Mouse (Mus musculus) WW6 (cell line): ENCODE results near the gene Gm17087.

Experiments
- DNase-seq: peaks from one replicate; pipeline ENCODE4 v3.0.0-alpha.2; 2013; ENCODE audit warnings: low read depth, low spot score

The Gm17087 gene

GRCm38 (mm10) chr17:8566850-8567249 lies at the start of gene Gm17087:
Gene Gm17087, minus strand, starts transcription at chr17:8566950.
- no peak for DNase-seq

- DNase-seq = peak; percentile 28
Observed at GRCm38 (mm10) chr17:8613882-8614551, 47.3 kb upstream of the Gm17087 start.

- no peak for DNase-seq
Observed at GRCm38 (mm10) chr17:8611916-8612315, 45.2 kb upstream of the Gm17087 start.

- no peak for DNase-seq
Observed at GRCm38 (mm10) chr17:8606695-8607094, 39.9 kb upstream of the Gm17087 start.

- no peak for DNase-seq
Observed at GRCm38 (mm10) chr17:8605921-8606320, 39.2 kb upstream of the Gm17087 start.

DNA sequence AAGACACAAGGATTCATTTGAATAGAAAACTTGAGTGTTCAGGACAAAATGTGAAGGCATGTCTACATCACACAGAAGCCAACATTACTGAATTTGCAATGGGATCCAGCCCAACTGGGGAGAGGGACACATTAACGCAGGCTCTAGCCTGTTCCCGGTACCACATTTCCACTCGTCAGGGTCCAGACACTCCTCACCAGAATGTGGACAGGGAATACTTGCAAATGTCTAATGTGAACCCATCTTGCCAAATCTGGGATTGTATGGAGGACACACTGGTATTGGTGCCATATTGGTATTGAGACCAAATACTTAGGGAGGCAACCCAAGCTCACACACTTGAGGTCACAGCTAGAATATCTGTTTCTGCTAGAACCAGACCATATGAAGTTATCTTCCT lies 36.2 kb upstream of the Gm17087 start:
- no peak for DNase-seq

DNA sequence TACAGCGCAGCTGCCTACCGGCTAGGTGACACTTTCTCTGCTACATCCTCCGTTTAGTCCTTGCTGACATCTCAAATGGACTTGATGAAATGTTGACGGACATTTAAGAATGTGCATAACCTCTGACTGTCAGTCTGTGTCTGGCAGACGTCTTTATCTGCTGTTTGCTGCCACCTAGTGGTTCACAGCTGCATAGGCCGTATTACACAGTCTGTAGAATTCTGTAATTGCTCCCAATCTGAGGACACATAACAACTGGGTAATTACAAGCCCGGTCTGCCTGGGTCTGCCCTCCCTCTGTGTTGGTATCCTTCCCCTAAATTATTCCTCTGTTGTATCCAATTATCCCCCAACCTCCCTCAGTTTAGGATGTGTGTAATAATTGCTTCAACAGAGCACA lies 31.0 kb upstream of the Gm17087 start:
- peak; percentile 14 for DNase-seq

- peak; percentile 14 for DNase-seq
Observed at GRCm38 (mm10) chr17:8592427-8593277, 25.9 kb upstream of the Gm17087 start.

- no peak for DNase-seq
Observed at GRCm38 (mm10) chr17:8581579-8581978, 14.8 kb upstream of the Gm17087 start.

DNA sequence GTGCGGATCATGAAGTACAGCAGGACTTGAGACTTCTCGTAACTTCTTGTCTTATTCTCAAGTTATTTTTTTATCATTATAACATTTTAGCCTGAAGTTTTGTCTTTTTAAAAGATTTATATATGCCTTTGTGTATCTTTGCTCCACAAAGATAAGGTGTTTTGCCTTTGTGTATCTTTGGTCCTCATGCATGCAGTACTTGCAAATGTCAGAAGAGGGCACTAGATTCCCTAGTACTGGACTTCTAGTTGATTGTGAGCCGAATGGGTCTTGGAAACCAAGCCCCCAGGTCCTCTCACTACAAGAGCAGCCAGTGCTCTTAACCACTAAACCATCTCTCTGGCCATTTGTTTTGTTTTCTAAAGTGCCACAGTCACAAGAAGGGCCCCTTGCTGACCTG lies 13.6 kb upstream of the Gm17087 start:
- DNase-seq = no peak

DNA sequence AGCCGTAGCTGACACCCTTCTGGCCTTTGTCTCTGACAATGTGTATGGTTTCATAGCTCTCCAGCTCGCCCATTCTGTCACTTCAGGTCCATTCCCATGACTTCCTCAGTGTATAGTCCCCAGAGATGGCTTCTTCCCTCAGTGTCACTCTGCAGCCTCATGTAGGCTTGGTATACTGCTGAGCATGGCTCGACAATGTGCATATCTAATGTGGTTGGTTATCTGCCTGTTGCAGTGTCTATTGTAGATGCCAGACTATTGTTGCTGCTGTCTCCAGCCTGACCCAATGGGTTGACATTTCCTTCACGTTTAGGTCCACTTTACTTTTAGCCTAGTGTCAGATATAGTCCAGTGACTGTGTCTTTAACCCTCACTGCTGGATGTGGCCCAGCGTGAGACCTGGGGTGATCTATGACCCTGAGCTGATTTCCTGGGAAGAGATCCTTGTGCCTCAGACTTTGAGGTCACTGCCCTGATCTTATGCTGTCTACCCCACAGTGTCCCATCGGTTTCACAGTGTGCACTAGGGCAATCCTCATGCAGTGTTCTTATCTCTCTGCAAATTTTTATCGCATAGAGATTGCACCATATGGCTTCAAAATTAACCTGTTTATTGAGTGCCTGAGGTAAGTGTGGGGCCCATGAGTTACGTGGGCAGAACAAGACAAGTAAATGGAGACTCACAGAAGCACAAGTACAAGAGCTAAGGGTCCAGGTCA lies 7.0 kb upstream of the Gm17087 start:
- no peak for DNase-seq

DNA sequence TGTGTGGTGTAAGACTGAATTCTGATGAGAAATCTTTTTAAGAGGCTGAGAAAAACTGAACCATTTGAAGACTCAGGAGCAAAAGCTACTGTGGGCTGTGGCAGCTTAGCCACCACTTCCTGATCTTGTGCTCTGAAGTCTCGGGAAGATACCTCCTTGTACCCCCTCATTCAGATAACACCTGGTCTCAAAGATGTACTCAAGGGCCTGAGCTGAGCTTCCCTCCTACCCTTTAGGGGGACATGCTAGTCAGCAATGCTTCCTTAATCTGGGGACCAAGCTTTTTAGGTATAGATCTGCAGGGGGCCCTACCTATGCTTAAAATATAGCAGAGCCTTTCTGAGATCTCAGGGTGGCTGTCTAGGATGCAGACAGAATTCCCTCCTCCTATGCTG lies 3.9 kb downstream of the Gm17087 start:
- DNase-seq = no peak

DNA sequence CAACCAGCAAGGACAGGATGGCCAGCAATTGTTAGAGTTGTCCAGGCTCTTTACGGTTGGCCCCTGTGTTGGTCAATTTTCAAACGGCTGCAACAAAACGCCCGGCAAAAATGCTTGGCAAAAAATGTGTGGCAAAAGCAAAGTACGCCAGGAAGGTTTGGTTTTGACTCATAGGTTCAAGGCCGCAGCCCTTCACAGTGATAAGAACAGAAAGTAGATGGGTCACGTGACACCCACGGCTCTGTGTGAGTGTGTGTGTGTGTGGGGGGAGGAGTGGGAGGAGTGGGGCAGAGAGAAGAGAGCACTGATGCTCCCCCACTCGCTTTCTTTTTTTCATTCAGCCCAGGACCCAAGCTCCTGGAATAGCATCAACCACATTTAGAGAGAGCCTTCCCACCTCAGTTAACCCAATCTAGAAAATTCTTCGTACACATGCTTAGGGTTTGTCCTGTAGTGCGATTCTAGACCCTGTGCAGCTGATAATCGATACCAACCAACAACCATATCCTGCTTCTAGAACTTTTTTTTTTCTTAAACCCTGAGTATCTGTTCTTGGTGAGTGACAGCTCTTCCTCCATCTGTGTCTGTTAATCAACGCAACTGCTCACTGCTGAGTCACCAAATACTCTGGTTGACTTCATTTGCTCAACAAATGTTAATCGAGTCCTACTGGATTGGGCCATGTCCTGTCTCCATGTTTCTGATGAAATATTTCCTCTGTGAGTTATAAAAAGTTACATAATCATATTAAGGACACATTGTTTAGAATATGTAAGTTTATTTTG lies 4.5 kb downstream of the Gm17087 start:
- no peak for DNase-seq

GRCm38 (mm10) chr17:8557926-8558325 lies 8.8 kb downstream of the Gm17087 start:
- DNase-seq = no peak

DNA sequence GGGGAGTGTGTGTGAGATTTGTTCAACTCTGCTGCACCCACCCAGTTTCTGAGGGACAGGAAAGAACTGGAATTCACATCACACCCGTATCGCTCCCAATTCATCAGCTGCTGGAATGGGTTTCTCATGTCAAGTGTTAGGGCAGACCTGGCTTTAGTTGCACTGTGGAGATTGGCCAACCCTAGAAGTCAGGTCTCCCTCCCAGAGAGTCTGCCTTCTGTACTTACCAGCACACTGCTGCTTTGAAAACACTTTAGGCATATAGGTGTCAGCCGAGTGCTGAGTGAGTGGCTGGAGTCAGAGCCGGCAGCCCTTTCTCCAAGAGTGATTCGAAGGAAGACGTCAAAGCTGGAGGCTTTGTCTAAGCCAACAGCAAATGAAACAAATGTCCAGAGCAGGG lies 10.5 kb downstream of the Gm17087 start:
- no peak for DNase-seq

GRCm38 (mm10) chr17:8555785-8556184 lies 11.0 kb downstream of the Gm17087 start:
- no peak for DNase-seq

DNA sequence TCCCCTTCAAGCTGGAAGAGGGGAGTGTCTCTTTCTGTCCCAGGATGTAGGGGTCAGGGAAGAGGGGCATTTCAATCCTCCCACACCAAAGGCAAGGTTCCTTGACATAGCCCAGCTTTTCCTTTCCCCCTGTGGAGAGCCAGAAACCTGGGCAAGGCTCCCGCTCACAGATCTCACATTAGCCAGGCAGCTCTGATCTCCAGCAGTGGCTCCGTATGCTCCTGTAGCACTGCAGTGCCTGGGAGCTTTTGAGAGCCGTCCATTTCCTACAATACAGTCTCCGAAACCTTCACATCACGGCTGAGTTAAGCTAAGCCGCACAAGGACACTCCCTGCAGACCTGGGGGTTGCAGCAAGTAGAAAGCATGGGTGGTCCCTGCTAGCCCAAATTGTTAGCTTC lies 12.5 kb downstream of the Gm17087 start:
- DNase-seq = no peak

DNA sequence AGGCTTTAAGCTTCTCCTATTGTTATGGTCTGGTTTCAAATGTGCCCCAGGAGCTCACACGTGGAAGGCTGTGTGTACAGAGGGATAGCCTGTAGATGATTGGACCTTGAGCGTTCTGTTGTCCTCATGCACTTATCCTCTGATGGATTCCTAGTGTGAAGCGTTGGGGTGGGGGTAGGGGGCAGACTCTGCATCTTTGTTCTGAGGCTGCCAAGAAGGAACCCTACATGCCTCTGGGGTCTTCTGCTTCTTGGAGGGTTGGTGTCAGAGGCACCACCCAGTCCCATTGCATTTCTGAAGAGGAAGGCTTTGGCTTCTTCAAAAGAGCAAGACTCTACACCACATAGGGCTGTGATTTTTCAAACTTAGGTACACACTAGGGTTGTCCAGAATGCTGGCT lies 13.1 kb downstream of the Gm17087 start:
- DNase-seq = no peak

- no peak for DNase-seq
Observed at GRCm38 (mm10) chr17:8552346-8553035, 14.3 kb downstream of the Gm17087 start.

- no peak for DNase-seq
Observed at GRCm38 (mm10) chr17:8551641-8552040, 15.1 kb downstream of the Gm17087 start.

DNA sequence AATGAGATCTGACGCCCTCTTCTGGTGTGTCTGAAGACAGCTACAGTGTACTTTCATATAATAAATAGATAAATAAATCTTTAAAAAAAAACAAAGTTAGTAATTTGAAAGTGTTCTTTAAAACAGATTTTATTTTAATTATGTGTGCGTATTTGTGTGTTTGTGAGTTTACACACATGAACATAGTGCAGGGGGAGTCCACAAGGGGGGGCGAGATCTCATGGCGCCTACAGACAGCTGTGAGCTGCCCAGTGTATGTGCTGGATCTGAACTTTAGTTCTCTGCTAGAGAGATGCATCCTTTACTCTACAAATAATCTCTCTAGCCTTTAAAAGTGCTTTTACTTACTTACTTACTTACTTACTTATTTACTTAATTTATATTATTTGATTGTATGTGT lies 18.0 kb downstream of the Gm17087 start:
- DNase-seq = no peak
